Mouse (Mus musculus): ENCODE results near the gene Olfr196.
"Not testable (repeated sequence)": the region's sequence is repeated elsewhere in the genome, so short reads cannot be mapped to it uniquely, and the experiment has no call there.

Gene Olfr196

GRCm38 (mm10) chr16:59170354-59170753 lies at the start of gene Olfr196:
Gene Olfr196 (minus strand): TSS chr16:59170454.
- no peak for DNase-seq

- DNase-seq: not testable (repeated sequence)
These were observed 49.4 kb upstream of the Olfr196 start, which contains the start of gene Olfr199 for GRCm38 (mm10) chr16:59219667-59220066. Gene Olfr199 (minus strand): TSS chr16:59219767.

GRCm38 (mm10) chr16:59217861-59218260 lies 47.6 kb upstream of the Olfr196 start:
- DNase-seq: not testable (repeated sequence)

GRCm38 (mm10) chr16:59203433-59203832 lies 33.2 kb upstream of the Olfr196 start, which contains the start of gene Olfr198:
Gene Olfr198 (minus strand): TSS chr16:59203533.
- not testable (repeated sequence) for DNase-seq

GRCm38 (mm10) chr16:59151996-59152395 lies 18.3 kb downstream of the Olfr196 start:
- no peak for DNase-seq

GRCm38 (mm10) chr16:59146746-59147145 lies 23.5 kb downstream of the Olfr196 start, which contains the start of gene Olfr195:
Gene Olfr195 (plus strand): TSS chr16:59147046.
- DNase-seq: no peak

GRCm38 (mm10) chr16:59141105-59141504 lies 29.1 kb downstream of the Olfr196 start:
- DNase-seq: no peak

GRCm38 (mm10) chr16:59130740-59131139 lies 39.5 kb downstream of the Olfr196 start:
- no peak for DNase-seq

- no peak for DNase-seq
These were observed 49.3 kb downstream of the Olfr196 start, which contains the start of gene Olfr194 for GRCm38 (mm10) chr16:59120969-59121368. Gene Olfr194 (minus strand): TSS chr16:59121069.
